Mouse (Mus musculus): Measurements from ENCODE around the gene Tmem267. TPM values are rescaled to one million over a fixed set of nuclear protein-coding genes. Genes with fewer than 3 reads are reported as not detected.
"Not testable (repeated sequence)": the region's sequence is repeated elsewhere in the genome, so short reads cannot be mapped to it uniquely, and the experiment has no call there.

Tmem267 gene
- polyA plus RNA-seq, 1 experiment from 2014 or later: 7.0 TPM

DNA sequence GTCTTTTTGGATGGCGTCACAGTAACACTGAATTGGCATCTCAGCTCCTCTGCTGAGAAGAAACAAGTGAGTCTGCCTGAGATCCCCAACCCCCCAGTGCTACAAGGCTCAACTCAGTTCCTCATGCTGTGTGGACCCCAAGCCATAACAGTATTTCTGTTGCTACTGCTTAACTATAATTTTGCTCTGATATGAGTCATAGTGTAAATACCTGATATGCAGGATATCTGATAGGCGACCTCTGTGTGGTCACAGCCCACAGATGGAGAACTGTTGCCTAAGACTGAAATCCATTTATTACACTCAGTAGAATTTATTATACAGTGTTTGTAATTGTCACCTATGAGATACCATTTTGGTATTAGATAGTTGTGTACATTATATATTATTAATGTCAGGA is 10.1 kb upstream of the Tmem267 start:
- WGBS: 94% methylated on average over 2 of the region's 2 CpGs
- Histone ChIP-seq H3K9ac (no peak overlapping the region), H3K36me3 (replicated peaks; ENCODE audit: control insufficient read depth, insufficient read depth) (peaks cover 91% of the 10 kb centered on the region)

DNA sequence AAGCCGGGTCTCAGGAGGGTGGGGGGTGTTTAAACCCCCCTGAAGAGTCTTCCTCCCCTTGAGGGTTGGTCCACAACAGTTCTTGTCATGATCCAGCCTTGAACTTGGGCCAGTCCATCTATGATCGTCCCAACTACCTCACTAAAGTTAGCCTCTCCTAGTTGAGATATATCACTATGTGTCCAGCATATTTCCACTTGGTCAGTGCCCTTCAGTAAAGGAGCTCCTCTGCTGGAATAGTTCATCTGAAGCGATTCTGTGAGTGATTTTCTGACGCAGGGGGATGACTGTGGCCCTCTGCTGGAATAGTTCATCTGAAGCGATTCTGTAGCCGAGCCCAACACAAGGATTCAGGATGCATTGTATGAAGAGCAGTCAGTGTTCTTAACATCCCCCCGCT is 485 bp upstream of the Tmem267 start:
- peak overlapping the region; percentile 51 for H3K4me2 ChIP-seq (replicated peaks)
- 0 out of 2 replicates have a peak, but pooled peaks cover 4% of the 10 kb centered on the region for H3K4me1 ChIP-seq (replicated peaks; ENCODE audit: control insufficient read depth, insufficient read depth, low read length)
- no peak for DNase-seq (ENCODE audit: low spot score)
- no peak overlapping the region for H3K4me3 ChIP-seq (replicated peaks; ENCODE audit: low read length)
- no peak overlapping the region; the same call in 1 of the 2 replicates for H3K27ac ChIP-seq
- peaks cover 43% of the 10 kb centered on the region for H3K36me3 ChIP-seq (replicated peaks; ENCODE audit: control insufficient read depth, insufficient read depth)
- no peak overlapping the region; the same call in 1 of the 2 replicates for H3K9ac ChIP-seq
- no peaks in the 10 kb centered on the region for H3K27me3 ChIP-seq (ENCODE audit: control insufficient read depth, insufficient read depth, low read length)
- peaks cover 5% of the 10 kb centered on the region for H3K9me3 ChIP-seq (ENCODE audit: control insufficient read depth, low read length)
- no peak for ATAC-seq (ENCODE audit: low FRiP score)
- 49% methylated on average over 7 of the region's 7 CpGs for WGBS

More for the DNA sequence above, 10.1 kb upstream of the Tmem267 start:
- no peaks in the 10 kb centered on the region for H3K9me3 ChIP-seq (ENCODE audit: control insufficient read depth, low read length)
- H3K27ac ChIP-seq: no peak overlapping the region
- H3K4me1 ChIP-seq (replicated peaks; ENCODE audit: control insufficient read depth, insufficient read depth, low read length): no peaks in the 10 kb centered on the region
- no peak overlapping the region for H3K4me2 ChIP-seq (replicated peaks)
- no peak for ATAC-seq (ENCODE audit: low FRiP score)
- no peak overlapping the region for H3K4me3 ChIP-seq (replicated peaks; ENCODE audit: low read length)
- no peaks in the 10 kb centered on the region for H3K27me3 ChIP-seq (ENCODE audit: control insufficient read depth, insufficient read depth, low read length)
- DNase-seq (ENCODE audit: low spot score): no peak

DNA sequence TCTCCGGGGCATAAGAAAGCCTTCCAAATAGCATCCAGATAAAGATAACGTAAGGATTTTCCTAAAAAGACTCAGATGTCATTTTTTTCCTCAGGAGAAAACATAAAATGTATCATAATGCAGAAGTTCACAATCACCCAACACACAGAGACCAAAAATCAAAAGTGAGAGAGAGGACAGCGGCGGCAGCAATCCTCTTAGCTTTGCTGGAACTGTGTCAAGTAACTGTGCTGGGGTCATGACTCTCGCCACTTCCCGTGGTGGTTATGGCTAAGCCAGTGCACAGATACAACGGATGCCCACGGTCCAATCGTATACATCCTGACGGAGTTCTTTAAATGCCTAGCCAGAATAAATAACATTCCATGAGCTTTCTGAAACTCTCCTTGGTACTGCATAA is 4.2 kb downstream of the Tmem267 start:
- not testable (repeated sequence) for H3K4me2 ChIP-seq (replicated peaks); H3K4me1 ChIP-seq (replicated peaks; ENCODE audit: control insufficient read depth, insufficient read depth, low read length); H3K4me3 ChIP-seq (replicated peaks; ENCODE audit: low read length); H3K9ac ChIP-seq; DNase-seq (ENCODE audit: low spot score); ATAC-seq (ENCODE audit: low FRiP score); H3K27me3 ChIP-seq (ENCODE audit: control insufficient read depth, insufficient read depth, low read length); H3K36me3 ChIP-seq (replicated peaks; ENCODE audit: control insufficient read depth, insufficient read depth); H3K27ac ChIP-seq
- WGBS: 94% methylated on average over 10 of the region's 10 CpGs
- peaks cover 10% of the 10 kb centered on the region for H3K9me3 ChIP-seq (ENCODE audit: control insufficient read depth, low read length)

DNA sequence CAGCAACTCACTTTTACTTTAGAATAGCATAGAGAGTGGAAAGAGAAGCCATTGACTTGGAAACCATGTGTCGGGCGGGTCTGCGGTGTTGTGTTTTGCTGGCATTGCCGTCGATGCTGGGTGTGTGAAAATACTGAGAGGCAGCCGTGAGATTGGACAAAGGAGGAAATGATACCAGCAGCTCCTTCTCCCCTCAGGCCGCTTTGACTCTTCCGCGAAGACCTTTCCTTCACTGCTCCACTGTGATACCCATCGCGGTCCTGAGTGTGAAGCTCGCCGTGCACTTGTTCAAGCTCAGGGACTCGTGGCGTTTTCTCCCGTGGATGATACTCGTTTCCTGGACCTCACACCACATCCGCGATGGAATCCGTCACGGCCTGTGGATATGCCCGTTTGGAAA is 7.1 kb downstream of the Tmem267 start:
- H3K4me2 ChIP-seq (replicated peaks); H3K27me3 ChIP-seq (ENCODE audit: control insufficient read depth, insufficient read depth, low read length); H3K9ac ChIP-seq; DNase-seq (ENCODE audit: low spot score); H3K36me3 ChIP-seq (replicated peaks; ENCODE audit: control insufficient read depth, insufficient read depth); H3K4me3 ChIP-seq (replicated peaks; ENCODE audit: low read length); H3K27ac ChIP-seq; H3K4me1 ChIP-seq (replicated peaks; ENCODE audit: control insufficient read depth, insufficient read depth, low read length): not testable (repeated sequence)
- 0 out of 2 replicates have a peak, but pooled peaks have one; percentile 41 for ATAC-seq (ENCODE audit: low FRiP score)
- H3K9me3 ChIP-seq (ENCODE audit: control insufficient read depth, low read length): peaks cover 10% of the 10 kb centered on the region
- 95% methylated on average over 9 of the region's 22 CpGs for WGBS

DNA sequence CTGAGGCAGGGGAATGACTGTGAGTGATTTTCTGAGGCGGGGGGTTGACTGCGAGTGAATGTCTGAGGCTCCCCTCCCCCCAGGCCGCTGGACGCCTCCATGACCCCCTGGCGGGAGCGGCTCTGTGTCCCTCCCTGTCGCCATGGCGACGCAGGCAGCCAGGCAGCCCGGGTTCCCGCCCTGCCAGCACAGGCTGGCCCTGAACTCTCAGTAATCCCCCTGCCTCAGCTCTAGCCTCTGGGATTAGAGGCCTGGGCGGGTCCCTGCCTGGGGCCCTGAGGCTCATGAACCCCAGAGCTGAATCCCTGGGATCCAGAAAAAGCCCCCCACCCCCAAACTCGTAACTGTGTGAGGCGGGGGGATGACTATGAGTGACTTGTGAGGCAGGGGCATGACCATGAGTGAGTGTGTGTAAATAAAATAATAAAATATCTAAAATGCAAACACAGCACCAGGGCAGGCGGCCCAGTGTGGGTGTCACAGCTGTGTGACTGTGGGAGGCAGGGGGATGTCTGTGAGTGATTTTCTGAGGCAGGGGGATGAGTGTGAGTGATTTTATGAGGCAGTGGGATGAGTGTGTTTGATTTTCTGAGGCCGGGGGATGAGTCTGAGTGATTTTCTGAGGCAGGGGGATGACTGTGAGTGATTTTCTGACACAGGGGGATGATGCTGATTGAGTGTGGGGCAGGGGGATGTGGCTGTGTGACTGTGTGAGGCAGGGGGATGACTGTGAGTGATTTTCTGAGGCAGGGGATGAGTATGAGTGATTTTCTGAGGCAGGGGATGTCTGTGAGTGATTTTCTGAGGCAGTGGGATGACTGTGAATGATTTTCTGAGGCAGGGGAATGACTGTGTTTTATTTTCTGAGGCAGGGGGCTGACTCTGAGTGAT is 108.7 kb downstream of the Tmem267 start:
- ATAC-seq (ENCODE audit: low FRiP score) (peak; percentile 91), DNase-seq (ENCODE audit: low spot score) (peak; percentile 58)
- not testable (repeated sequence) for H3K4me3 ChIP-seq (replicated peaks; ENCODE audit: low read length); H3K4me2 ChIP-seq (replicated peaks); H3K9ac ChIP-seq; H3K27ac ChIP-seq; H3K4me1 ChIP-seq (replicated peaks; ENCODE audit: control insufficient read depth, insufficient read depth, low read length); H3K36me3 ChIP-seq (replicated peaks; ENCODE audit: control insufficient read depth, insufficient read depth); H3K27me3 ChIP-seq (ENCODE audit: control insufficient read depth, insufficient read depth, low read length)
- 69% methylated on average over 14 of the region's 16 CpGs for WGBS
- peaks cover 21% of the 10 kb centered on the region for H3K9me3 ChIP-seq (ENCODE audit: control insufficient read depth, low read length)

DNA sequence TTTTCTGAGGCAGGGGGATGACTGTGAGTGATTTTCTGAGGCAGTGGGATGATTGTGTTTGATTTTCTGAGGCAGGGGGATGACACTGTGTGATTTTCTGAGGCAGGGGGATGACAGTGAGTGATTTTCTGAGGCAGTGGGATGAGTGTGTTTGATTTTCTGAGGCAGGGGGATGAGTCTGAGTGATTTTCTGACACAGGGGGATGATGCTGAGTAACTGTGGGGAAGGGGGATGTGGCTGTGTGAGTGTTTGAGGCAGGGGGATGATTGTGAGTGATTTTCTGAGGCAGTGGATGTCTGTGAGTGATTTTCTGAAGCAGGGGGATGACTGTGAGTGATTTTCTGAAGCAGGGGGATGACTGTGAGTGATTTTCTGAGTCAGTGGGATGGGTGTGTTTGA is 110.6 kb downstream of the Tmem267 start:
- H3K4me3 ChIP-seq (replicated peaks; ENCODE audit: low read length); H3K9ac ChIP-seq; H3K27ac ChIP-seq; ATAC-seq (ENCODE audit: low FRiP score); H3K4me2 ChIP-seq (replicated peaks); H3K4me1 ChIP-seq (replicated peaks; ENCODE audit: control insufficient read depth, insufficient read depth, low read length); H3K27me3 ChIP-seq (ENCODE audit: control insufficient read depth, insufficient read depth, low read length); H3K36me3 ChIP-seq (replicated peaks; ENCODE audit: control insufficient read depth, insufficient read depth): not testable (repeated sequence)
- DNase-seq (ENCODE audit: low spot score): peak; percentile 45
- H3K9me3 ChIP-seq (ENCODE audit: control insufficient read depth, low read length): peaks cover 24% of the 10 kb centered on the region

DNA sequence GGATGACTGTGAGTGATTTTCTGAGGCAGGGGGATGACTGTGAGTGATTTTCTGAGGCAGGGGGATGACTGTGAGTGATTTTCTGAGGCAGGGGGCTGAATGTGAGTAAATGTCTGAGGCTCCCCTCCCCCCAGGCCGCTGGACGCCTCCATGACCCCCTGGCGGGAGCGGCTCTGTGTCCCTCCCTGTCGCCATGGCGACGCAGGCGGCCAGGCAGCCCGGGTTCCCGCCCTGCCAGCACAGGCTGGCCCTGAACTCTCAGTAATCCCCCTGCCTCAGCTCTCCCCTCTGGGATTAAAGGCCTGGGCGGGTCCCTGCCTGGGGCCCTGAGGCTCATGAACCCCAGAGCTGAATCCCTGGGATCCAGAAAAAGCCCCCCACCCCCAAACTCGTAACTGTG is 111.2 kb downstream of the Tmem267 start:
- H3K4me2 ChIP-seq (replicated peaks); H3K4me3 ChIP-seq (replicated peaks; ENCODE audit: low read length); H3K27ac ChIP-seq; H3K9ac ChIP-seq; H3K27me3 ChIP-seq (ENCODE audit: control insufficient read depth, insufficient read depth, low read length); H3K4me1 ChIP-seq (replicated peaks; ENCODE audit: control insufficient read depth, insufficient read depth, low read length); DNase-seq (ENCODE audit: low spot score); ATAC-seq (ENCODE audit: low FRiP score); H3K36me3 ChIP-seq (replicated peaks; ENCODE audit: control insufficient read depth, insufficient read depth): not testable (repeated sequence)
- H3K9me3 ChIP-seq (ENCODE audit: control insufficient read depth, low read length): peaks cover 27% of the 10 kb centered on the region
- WGBS: 75% methylated on average over 11 of the region's 12 CpGs

DNA sequence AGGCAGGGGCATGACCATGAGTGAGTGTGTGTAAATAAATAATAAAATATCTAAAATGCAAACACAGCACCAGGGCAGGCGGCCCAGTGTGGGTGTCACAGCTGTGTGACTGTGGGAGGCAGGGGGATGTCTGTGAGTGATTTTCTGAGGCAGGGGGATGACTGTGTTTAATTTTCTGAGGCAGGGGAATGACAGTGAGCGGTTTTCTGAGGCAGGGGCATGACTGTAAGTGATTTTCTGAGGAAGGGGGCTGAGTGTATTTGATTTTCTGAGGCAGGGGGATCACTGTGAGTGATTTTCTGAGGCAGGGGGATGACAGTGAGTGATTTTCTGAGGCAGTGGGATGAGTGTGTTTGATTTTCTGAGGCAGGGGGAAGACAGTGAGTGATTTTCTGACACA is 111.7 kb downstream of the Tmem267 start:
- not testable (repeated sequence) for H3K9ac ChIP-seq; ATAC-seq (ENCODE audit: low FRiP score); H3K4me2 ChIP-seq (replicated peaks); H3K36me3 ChIP-seq (replicated peaks; ENCODE audit: control insufficient read depth, insufficient read depth); DNase-seq (ENCODE audit: low spot score); H3K27me3 ChIP-seq (ENCODE audit: control insufficient read depth, insufficient read depth, low read length); H3K27ac ChIP-seq; H3K4me1 ChIP-seq (replicated peaks; ENCODE audit: control insufficient read depth, insufficient read depth, low read length); H3K4me3 ChIP-seq (replicated peaks; ENCODE audit: low read length)
- 78% methylated on average over 2 of the region's 2 CpGs for WGBS
- peaks cover 28% of the 10 kb centered on the region for H3K9me3 ChIP-seq (ENCODE audit: control insufficient read depth, low read length)

DNA sequence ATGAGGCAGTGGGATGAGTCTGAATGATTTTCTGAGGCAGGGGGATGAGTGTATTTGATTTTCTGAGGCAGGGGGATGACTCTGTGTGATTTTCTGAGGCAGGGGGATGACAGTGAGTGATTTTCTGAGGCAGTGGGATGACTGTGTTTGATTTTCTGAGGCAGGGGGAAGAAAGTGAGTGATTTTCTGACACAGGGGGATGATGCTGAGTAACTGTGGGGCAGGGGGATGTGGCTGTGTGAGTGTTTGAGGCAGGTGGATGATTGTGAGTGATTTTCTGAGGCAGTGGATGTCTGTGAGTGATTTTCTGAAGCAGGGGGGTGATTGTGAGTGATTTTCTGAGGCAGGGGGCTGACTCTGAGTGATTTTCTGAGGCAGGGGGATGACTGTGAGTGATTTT is 112.3 kb downstream of the Tmem267 start:
- H3K9me3 ChIP-seq (ENCODE audit: control insufficient read depth, low read length): peaks cover 28% of the 10 kb centered on the region
- not testable (repeated sequence) for H3K4me3 ChIP-seq (replicated peaks; ENCODE audit: low read length); H3K4me2 ChIP-seq (replicated peaks); H3K27ac ChIP-seq; H3K4me1 ChIP-seq (replicated peaks; ENCODE audit: control insufficient read depth, insufficient read depth, low read length); H3K9ac ChIP-seq; H3K36me3 ChIP-seq (replicated peaks; ENCODE audit: control insufficient read depth, insufficient read depth); H3K27me3 ChIP-seq (ENCODE audit: control insufficient read depth, insufficient read depth, low read length)
- DNase-seq (ENCODE audit: low spot score) (peak; percentile 74), ATAC-seq (ENCODE audit: low FRiP score) (peak; percentile 54; the same call in 1 of the 2 replicates)
